Mouse (Mus musculus): ENCODE results near the gene Pcdh17.
A peak's percentile ranks its signal among the peaks of the same experiment; 100 is the strongest.

The Pcdh17 gene

GRCm38 (mm10) chr14:84477411-84477810 lies 34.0 kb downstream of the Pcdh17 start:
- peak; percentile 15 for DNase-seq (ENCODE audit: low spot score)

GRCm38 (mm10) chr14:84480546-84480945 lies 37.2 kb downstream of the Pcdh17 start:
- DNase-seq (ENCODE audit: low spot score), result no peak

GRCm38 (mm10) chr14:84484350-84484749 lies 41.0 kb downstream of the Pcdh17 start:
- no peak for DNase-seq (ENCODE audit: low spot score)

GRCm38 (mm10) chr14:84511010-84511409 lies 67.6 kb downstream of the Pcdh17 start:
- DNase-seq (ENCODE audit: low spot score), result no peak

GRCm38 (mm10) chr14:84532397-84532796 lies 89.0 kb downstream of the Pcdh17 start:
- DNase-seq (ENCODE audit: low spot score), result peak; percentile 6

GRCm38 (mm10) chr14:84535264-84535663 lies 91.9 kb downstream of the Pcdh17 start:
- DNase-seq (ENCODE audit: low spot score), result no peak

- no peak for DNase-seq (ENCODE audit: low spot score)
Observed at GRCm38 (mm10) chr14:84541838-84542237, 98.5 kb downstream of the Pcdh17 start.

GRCm38 (mm10) chr14:84545968-84546367 lies 102.6 kb downstream of the Pcdh17 start:
- DNase-seq (ENCODE audit: low spot score), result no peak

- DNase-seq (ENCODE audit: low spot score), result no peak
Observed at GRCm38 (mm10) chr14:84547513-84548194, 104.3 kb downstream of the Pcdh17 start.

GRCm38 (mm10) chr14:84551546-84551945 lies 108.2 kb downstream of the Pcdh17 start:
- DNase-seq (ENCODE audit: low spot score), result no peak

GRCm38 (mm10) chr14:84571071-84571470 lies 127.7 kb downstream of the Pcdh17 start:
- DNase-seq (ENCODE audit: low spot score), result no peak
